Mouse (Mus musculus) forebrain, embryonic 13.5 days (tissue): ENCODE data around the gene Ezr. TPM values are rescaled to one million over a fixed set of nuclear protein-coding genes. Genes with fewer than 3 reads are reported as not detected.

Source experiments
- ATAC-seq: fragments of 200-750 bp; cut with Nextera tagmentation; 2 replicates; pipeline ENCODE4 v1.8.0; 2017
- H3K27ac ChIP-seq: fragments of 300-500 bp; sonication (generic); 2 replicates; pipeline ENCODE4 v1.5.1; 2015; ENCODE audit warnings: inconsistent platforms, mild to moderate bottlenecking, moderate library complexity
- H3K27me3 ChIP-seq: fragments of 300-500 bp; sonication (generic); 2 replicates; pipeline ENCODE4 v1.6.1; 2015; ENCODE audit warnings: mild to moderate bottlenecking, inconsistent platforms
- H3K36me3 ChIP-seq: fragments of 300-500 bp; sonication (generic); 2 replicates; pipeline ENCODE4 v1.6.1; 2015; ENCODE audit warnings: mild to moderate bottlenecking, inconsistent platforms; ENCODE audit not compliant: poor library complexity, severe bottlenecking
- H3K4me1 ChIP-seq: fragments of 300-500 bp; sonication (generic); 2 replicates; pipeline ENCODE4 v1.6.1; 2015; ENCODE audit warnings: inconsistent platforms
- H3K4me2 ChIP-seq: fragments of 300-500 bp; sonication (generic); 2 replicates; pipeline ENCODE4 v1.6.1; 2015; ENCODE audit warnings: inconsistent platforms, mild to moderate bottlenecking, moderate library complexity
- H3K4me3 ChIP-seq: fragments of 300-500 bp; sonication (generic); 2 replicates; pipeline ENCODE4 v1.5.1; 2015; ENCODE audit warnings: mild to moderate bottlenecking, inconsistent platforms
- H3K9ac ChIP-seq: fragments of 300-500 bp; sonication (generic); 2 replicates; pipeline ENCODE4 v1.6.1; 2015; ENCODE audit warnings: mild to moderate bottlenecking, inconsistent platforms
- H3K9me3 ChIP-seq: fragments of 300-500 bp; sonication (generic); replicated peaks from 2 replicates; pipeline ENCODE4 v1.6.1; 2016; ENCODE audit warnings: inconsistent platforms
- WGBS: fragments of 180-500 bp; shearing (Covaris S2); methylation state at CpG from one replicate; pipeline ENCODE4 v1.1.7; 2015; 5-methylcytosine and 5-hydroxymethylcytosine counted together
- polyA plus RNA-seq: library from polyadenylated mRNA; unstranded; fragments of >200 nt; fragmentation: Nextera tagmentation; extraction: Ambion mirVana; gene quantifications from 2 replicates; pipeline ENCODE4 v1.2.1, GENCODE M21; 2015

Ezr gene
- polyA plus RNA-seq, 1 experiment from 2014 or later, result 113 TPM

- no peak for ATAC-seq
- Histone ChIP-seq H3K4me1 (peaks cover 53% of the 10 kb centered on the region), H3K9ac (no peak overlapping the region), H3K4me2 (no peak overlapping the region), H3K4me3 (no peak overlapping the region), H3K9me3 (no peaks in the 10 kb centered on the region), H3K27me3 (no peaks in the 10 kb centered on the region), H3K36me3 (peaks cover 4% of the 10 kb centered on the region; the same call in 1 of the 2 replicates), H3K27ac (0 out of 2 replicates have a peak overlapping the region, but pooled peaks have one; percentile 44)
- WGBS, result 48% methylated on average over 6 of the region's 6 CpGs
Measured at GRCm38 (mm10) chr17:6776123-6776522, 6.5 kb downstream of the Ezr start.

GRCm38 (mm10) chr17:6775671-6776070, 6.9 kb downstream of the Ezr start:
- WGBS, result 77% methylated on average over 4 of the region's 4 CpGs
- no peak overlapping the region for H3K4me2 ChIP-seq
- H3K4me3 ChIP-seq, result no peak overlapping the region
- no peak for ATAC-seq
- peaks cover 49% of the 10 kb centered on the region for H3K4me1 ChIP-seq
- H3K9me3 ChIP-seq, result no peaks in the 10 kb centered on the region
- peaks cover 4% of the 10 kb centered on the region; the same call in 1 of the 2 replicates for H3K36me3 ChIP-seq
- no peak overlapping the region for H3K9ac ChIP-seq
- no peak overlapping the region for H3K27ac ChIP-seq
- H3K27me3 ChIP-seq, result no peaks in the 10 kb centered on the region

- peaks cover 4% of the 10 kb centered on the region; the same call in 1 of the 2 replicates for H3K36me3 ChIP-seq
- no peak overlapping the region for H3K9ac ChIP-seq
- H3K27ac ChIP-seq, result no peak overlapping the region
- ATAC-seq, result no peak
- 72% methylated on average over 9 of the region's 9 CpGs for WGBS
- H3K9me3 ChIP-seq, result no peaks in the 10 kb centered on the region
- no peak overlapping the region for H3K4me3 ChIP-seq
- H3K4me1 ChIP-seq, result peaks cover 44% of the 10 kb centered on the region
- no peaks in the 10 kb centered on the region for H3K27me3 ChIP-seq
- no peak overlapping the region for H3K4me2 ChIP-seq
Measured at GRCm38 (mm10) chr17:6775221-6775620, 7.4 kb downstream of the Ezr start.

GRCm38 (mm10) chr17:6773249-6773966, 9.2 kb downstream of the Ezr start:
- peaks cover 26% of the 10 kb centered on the region for H3K4me1 ChIP-seq
- no peak overlapping the region for H3K4me3 ChIP-seq
- whole genome bisulfite sequencing, result 91% methylated on average over 14 of the region's 14 CpGs
- no peak overlapping the region for H3K27ac ChIP-seq
- no peaks in the 10 kb centered on the region for H3K9me3 ChIP-seq
- H3K4me2 ChIP-seq, result no peak overlapping the region
- H3K9ac ChIP-seq, result no peak overlapping the region
- no peaks in the 10 kb centered on the region for H3K27me3 ChIP-seq
- peaks cover 4% of the 10 kb centered on the region; the same call in 1 of the 2 replicates for H3K36me3 ChIP-seq
- ATAC-seq, result no peak

- Histone ChIP-seq H3K9ac (no peak overlapping the region), H3K36me3 (peaks cover 4% of the 10 kb centered on the region; the same call in 1 of the 2 replicates), H3K4me2 (no peak overlapping the region), H3K27ac (no peak overlapping the region), H3K4me1 (peaks cover 25% of the 10 kb centered on the region), H3K4me3 (no peak overlapping the region), H3K9me3 (no peaks in the 10 kb centered on the region), H3K27me3 (no peaks in the 10 kb centered on the region)
- no peak for ATAC-seq
- WGBS, result 83% methylated on average over 5 of the region's 5 CpGs
Measured at GRCm38 (mm10) chr17:6772490-6772773, 10.2 kb downstream of the Ezr start.

GRCm38 (mm10) chr17:6771661-6772489, 10.7 kb downstream of the Ezr start:
- H3K36me3 ChIP-seq, result peaks cover 4% of the 10 kb centered on the region; the same call in 1 of the 2 replicates
- H3K9me3 ChIP-seq, result no peaks in the 10 kb centered on the region
- ATAC-seq, result no peak
- WGBS, result 84% methylated on average over 16 of the region's 16 CpGs
- peaks cover 20% of the 10 kb centered on the region for H3K4me1 ChIP-seq
- no peak overlapping the region for H3K9ac ChIP-seq
- H3K4me2 ChIP-seq, result no peak overlapping the region
- H3K4me3 ChIP-seq, result no peak overlapping the region
- no peak overlapping the region; the same call in 1 of the 2 replicates for H3K27ac ChIP-seq
- no peaks in the 10 kb centered on the region for H3K27me3 ChIP-seq

GRCm38 (mm10) chr17:6769602-6770001, 13.0 kb downstream of the Ezr start:
- Histone ChIP-seq H3K36me3 (peaks cover 4% of the 10 kb centered on the region; the same call in 1 of the 2 replicates), H3K9ac (no peak overlapping the region), H3K4me2 (no peak overlapping the region), H3K9me3 (no peaks in the 10 kb centered on the region), H3K4me1 (peaks cover 26% of the 10 kb centered on the region), H3K4me3 (no peak overlapping the region), H3K27me3 (no peaks in the 10 kb centered on the region), H3K27ac (no peak overlapping the region)
- ATAC-seq, result no peak
- 73% methylated on average over 4 of the region's 4 CpGs for WGBS

- Histone ChIP-seq H3K27me3 (no peaks in the 10 kb centered on the region), H3K9me3 (no peaks in the 10 kb centered on the region), H3K9ac (no peak overlapping the region), H3K4me3 (no peak overlapping the region), H3K4me1 (peaks cover 33% of the 10 kb centered on the region), H3K27ac (no peak overlapping the region), H3K4me2 (no peak overlapping the region), H3K36me3 (no peaks in the 10 kb centered on the region)
- WGBS, result 89% methylated on average over 5 of the region's 5 CpGs
- ATAC-seq, result no peak
Measured at GRCm38 (mm10) chr17:6768301-6768788, 14.2 kb downstream of the Ezr start.

- WGBS, result 76% methylated on average over 5 of the region's 5 CpGs
- no peak for ATAC-seq
- no peak overlapping the region for H3K9ac ChIP-seq
Measured at GRCm38 (mm10) chr17:6767771-6768170, 14.8 kb downstream of the Ezr start.

GRCm38 (mm10) chr17:6766823-6767222, 15.8 kb downstream of the Ezr start:
- no peak overlapping the region for H3K4me3 ChIP-seq
- H3K9me3 ChIP-seq, result no peaks in the 10 kb centered on the region
- no peak overlapping the region for H3K4me2 ChIP-seq
- peaks cover 45% of the 10 kb centered on the region for H3K4me1 ChIP-seq
- no peak overlapping the region for H3K9ac ChIP-seq
- no peaks in the 10 kb centered on the region for H3K36me3 ChIP-seq
- no peaks in the 10 kb centered on the region for H3K27me3 ChIP-seq
- no peak for ATAC-seq
- WGBS, result 91% methylated on average over 4 of the region's 4 CpGs
- no peak overlapping the region for H3K27ac ChIP-seq

More at GRCm38 (mm10) chr17:6767771-6768170, 14.8 kb downstream of the Ezr start:
- peaks cover 39% of the 10 kb centered on the region for H3K4me1 ChIP-seq
- no peaks in the 10 kb centered on the region for H3K27me3 ChIP-seq
- H3K9me3 ChIP-seq, result no peaks in the 10 kb centered on the region
- no peak overlapping the region for H3K4me2 ChIP-seq
- no peak overlapping the region for H3K27ac ChIP-seq
- H3K4me3 ChIP-seq, result no peak overlapping the region
- H3K36me3 ChIP-seq, result no peaks in the 10 kb centered on the region

GRCm38 (mm10) chr17:6765886-6766285, 16.7 kb downstream of the Ezr start:
- ATAC-seq, result no peak
- WGBS, result 40% methylated on average over 2 of the region's 2 CpGs
- no peak overlapping the region for H3K4me2 ChIP-seq

GRCm38 (mm10) chr17:6764730-6765129, 17.9 kb downstream of the Ezr start:
- Histone ChIP-seq H3K9ac (no peak overlapping the region), H3K36me3 (no peaks in the 10 kb centered on the region), H3K4me2 (no peak overlapping the region), H3K27ac (no peak overlapping the region), H3K4me3 (no peak overlapping the region), H3K27me3 (no peaks in the 10 kb centered on the region), H3K4me1 (peaks cover 51% of the 10 kb centered on the region), H3K9me3 (no peaks in the 10 kb centered on the region)
- WGBS, result 74% methylated on average over 4 of the region's 4 CpGs
- ATAC-seq, result no peak

More at GRCm38 (mm10) chr17:6765886-6766285, 16.7 kb downstream of the Ezr start:
- H3K9ac ChIP-seq, result no peak overlapping the region
- H3K4me3 ChIP-seq, result no peak overlapping the region
- no peaks in the 10 kb centered on the region for H3K9me3 ChIP-seq
- no peaks in the 10 kb centered on the region for H3K36me3 ChIP-seq
- H3K27me3 ChIP-seq, result no peaks in the 10 kb centered on the region
- peaks cover 45% of the 10 kb centered on the region for H3K4me1 ChIP-seq
- H3K27ac ChIP-seq, result no peak overlapping the region
